In the genomic region with DNA sequence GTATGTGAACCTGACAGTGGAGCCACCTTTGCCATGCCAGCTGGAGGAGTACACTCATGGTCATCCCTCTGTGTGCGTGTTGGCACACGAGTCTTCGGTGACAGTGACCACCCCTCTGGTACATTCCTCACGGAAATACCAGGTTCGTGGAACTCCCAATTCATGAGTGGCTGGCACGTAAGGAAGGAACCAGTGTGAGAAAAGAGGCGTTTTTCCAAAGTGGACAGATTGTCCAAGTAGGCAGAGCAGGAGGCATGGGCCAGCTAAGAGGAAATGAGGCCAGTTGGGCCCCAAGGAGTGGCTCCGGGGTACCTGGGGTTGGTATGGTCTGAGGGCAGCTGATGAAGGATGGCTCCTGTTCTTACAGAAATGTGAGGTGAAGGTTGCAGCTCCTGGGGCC, we compare ENCODE assay signal across 29 mouse cellular contexts. TPM values are rescaled to one million over a fixed set of nuclear protein-coding genes. Genes with fewer than 3 reads are reported as not detected.
DNase-seq lines count a peak whose midpoint lies in the region; TF ChIP-seq lines count a peak whose summit lies in the region.
"Had no signal": no experiment of that assay in that cellular context is flagged by ENCODE, and none has a peak within 500 bp of the region (broad histone marks: within the 10 kb centered on the region; RNA-seq: fewer than 3 reads in every experiment).

No protein-coding gene starts in this region.

- H3K4me1 ChIP-seq in cortical plate, adult 2 months (ENCODE audit: control insufficient read depth, insufficient read depth, low read length), result peaks cover 3% of the 10 kb centered on the region; the same call in 1 of the 2 replicates
- H3K4me1 ChIP-seq in embryonic facial prominence, embryonic 10.5 days, result peaks cover 14% of the 10 kb centered on the region
- H3K4me1 ChIP-seq: liver, embryonic 15.5 days had no signal

- 92% methylated on average over 8 of the region's 8 CpGs for WGBS in embryonic facial prominence, embryonic 10.5 days

- DNase-seq in layer of hippocampus, adult 2 months (ENCODE audit: low spot score in 2 of 2), result no peak
- DNase-seq in layer of hippocampus, adult 11-12 months (ENCODE audit: low spot score), result no peak
- peak; percentile 90 for DNase-seq in cerebellum, adult 11-12 months
- peak; percentile 92 for DNase-seq in cerebellum, adult 9-11 months
- DNase-seq in embryonic facial prominence, embryonic 10.5 days (ENCODE audit: low spot score), result no peak
- no peak for DNase-seq in ovary, postnatal 14 days (ENCODE audit: low spot score)
- no peak for DNase-seq in lung, postnatal 14 days
- DNase-seq: adrenal gland, postnatal 14 days; heart, postnatal 14 days; kidney, adult 18-20 months; layer of hippocampus, postnatal 36 days; retina, postnatal 1 day; right cerebral cortex, postnatal 14 days; spleen, adult 18-20 months; thymus, adult 18-20 months; thymus, postnatal 25 days had no signal

- no peak for TF ChIP-seq POLR2A in cortical plate, adult 2 months (IDR thresholded peaks at IDR 0.05; ENCODE audit: extremely low read depth, insufficient read depth, low read length)

- no peaks in the 10 kb centered on the region for H3K9me3 ChIP-seq in embryonic facial prominence, embryonic 10.5 days
- H3K9me3 ChIP-seq: hindbrain, embryonic 10.5 days; hindbrain, embryonic 15.5 days; limb, embryonic 12.5 days; liver, embryonic 15.5 days; midbrain, embryonic 12.5 days had no signal

- TF ChIP-seq CTCF in layer of hippocampus, adult 2 months (conservative IDR thresholded peaks at IDR 0.05), result no peak
- no peak for TF ChIP-seq CTCF in cortical plate, adult 2 months (IDR thresholded peaks at IDR 0.05; ENCODE audit: extremely low read depth, insufficient read depth, low read length)

- peak overlapping the region; percentile 4; the same call in 1 of the 2 replicates for H3K4me3 ChIP-seq in layer of hippocampus, adult 2 months
- H3K4me3 ChIP-seq in cortical plate, adult 2 months (ENCODE audit: insufficient read depth, low read length), result peak overlapping the region; percentile 49; the same call in 1 of the 2 replicates
- H3K4me3 ChIP-seq in embryonic facial prominence, embryonic 10.5 days, result no peak overlapping the region
- H3K4me3 ChIP-seq: erythroblast, embryonic 14.5 days; liver, embryonic 15.5 days; midbrain, embryonic 12.5 days had no signal

- peaks cover 49% of the 10 kb centered on the region for H3K27me3 ChIP-seq in embryonic facial prominence, embryonic 10.5 days (replicated peaks; ENCODE audit: low read depth, poor library complexity, severe bottlenecking)

- H3K36me3 ChIP-seq in embryonic facial prominence, embryonic 10.5 days (replicated peaks), result peaks cover 11% of the 10 kb centered on the region; the same call in 1 of the 2 replicates
- H3K36me3 ChIP-seq: limb, embryonic 12.5 days; liver, embryonic 15.5 days; midbrain, embryonic 12.5 days had no signal

- no peak overlapping the region for H3K27ac ChIP-seq in layer of hippocampus, adult 2 months
- H3K27ac ChIP-seq in cortical plate, adult 2 months (ENCODE audit: insufficient read depth, low read length), result no peak overlapping the region
- no peak overlapping the region for H3K27ac ChIP-seq in embryonic facial prominence, embryonic 10.5 days (replicated peaks)
- H3K27ac ChIP-seq: hindbrain, embryonic 10.5 days; hindbrain, embryonic 15.5 days; limb, embryonic 12.5 days; liver, embryonic 15.5 days; midbrain, embryonic 12.5 days; stomach, postnatal 0 days had no signal

RNA-seq across cellular contexts. Expression of a gene that starts 26.0 kb away (rescaled TPM):
- 100 to 1,000 TPM; 243 to 251 TPM for total RNA-seq in layer of hippocampus, adult 2 months (2021)
- polyA plus RNA-seq in cortical plate, adult 2 months (2012; rRNA removed), result 98.8 and 99.7 TPM in 2 replicates
- 1.3 and 2.4 TPM in 2 replicates for polyA plus RNA-seq in embryonic facial prominence, embryonic 10.5 days (2016; fragmentation: Nextera tagmentation; extraction: Ambion mirVana)
- polyA plus RNA-seq: inflammation-experienced regulatory T-cells, adult 6 months had no signal

RNA-seq across cellular contexts. Expression of a gene that starts 42.7 kb away (rescaled TPM):
- total RNA-seq in layer of hippocampus, adult 2 months (2021), result 1 to 10 TPM in 1 of 2 experiments, under 1 TPM in 1; 0.92 to 1.3 TPM
- polyA plus RNA-seq in cortical plate, adult 2 months (2012; rRNA removed), result 3.2 and 4.4 TPM in 2 replicates
- 0.18 TPM in 1 of 2 replicates, not detected in the other for polyA plus RNA-seq in embryonic facial prominence, embryonic 10.5 days (2016; fragmentation: Nextera tagmentation; extraction: Ambion mirVana)
- total RNA-seq: liver, adult 2 months; megakaryocyte, adult 5-6 weeks; MEL had no signal
- polyA plus RNA-seq: erythroblast, embryonic 14.5 days; inflammation-experienced regulatory T-cells, adult 6 months; limb, embryonic 12.5 days; liver, embryonic 15.5 days; Patski; stomach, postnatal 0 days had no signal

RNA-seq across cellular contexts. Expression of a gene that starts 48.2 kb away (rescaled TPM):
- 10 to 100 TPM; 29.2 to 31.4 TPM for total RNA-seq in layer of hippocampus, adult 2 months (2021)
- 39.9 and 40.2 TPM in 2 replicates for polyA plus RNA-seq in cortical plate, adult 2 months (2012; rRNA removed)
- 11.2 and 11.5 TPM in 2 replicates for polyA plus RNA-seq in embryonic facial prominence, embryonic 10.5 days (2016; fragmentation: Nextera tagmentation; extraction: Ambion mirVana)

Comparison
In these comparisons a context has a peak if more than half of its experiments do, and no peak if none do; other contexts are left out.
1. DNase-seq: peak in cerebellum, adult 11-12 months (single experiment) and cerebellum, adult 9-11 months (single experiment); none in layer of hippocampus, adult 2 months (0 of 2), layer of hippocampus, adult 11-12 months (single experiment), embryonic facial prominence, embryonic 10.5 days (single experiment), ovary, postnatal 14 days (single experiment) and lung, postnatal 14 days (single experiment).
2. RNA of a gene that starts 26.0 kb away (polyA plus RNA-seq): 98.8 to 99.7 TPM in cortical plate, adult 2 months; 1.3 to 2.4 TPM in embryonic facial prominence, embryonic 10.5 days; every median in the first group is over 10 times any median in the second.